10 mouse cellular contexts compared by ENCODE assay signal in the genomic region with DNA sequence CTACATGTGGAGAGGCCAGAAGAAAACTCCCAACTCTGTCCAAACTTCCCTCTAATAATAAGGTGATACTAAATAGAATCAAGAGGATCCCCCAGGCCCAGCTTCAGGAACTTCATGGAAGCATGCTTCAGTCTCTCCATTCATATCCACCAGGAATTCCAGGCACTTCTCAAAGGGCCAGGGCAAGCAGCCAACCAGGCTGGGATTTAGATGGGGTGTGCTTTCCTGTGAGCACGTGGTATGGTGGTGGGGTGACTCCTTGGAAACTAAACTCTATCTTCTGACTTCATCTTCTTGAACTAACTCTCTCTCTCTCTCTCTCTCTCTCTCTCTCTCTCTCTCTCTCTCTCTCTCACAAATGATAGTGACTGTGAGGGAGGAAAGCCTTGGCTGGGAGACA.
DNase-seq lines count a peak whose midpoint lies in the region; TF ChIP-seq lines count a peak whose summit lies in the region.
"Had no signal": no experiment of that assay in that cellular context is flagged by ENCODE, and none has a peak within 500 bp of the region (broad histone marks: within the 10 kb centered on the region; RNA-seq: fewer than 3 reads in every experiment).

No protein-coding gene starts in this region.

- no peaks in the 10 kb centered on the region for H3K36me3 ChIP-seq in hindbrain, embryonic 10.5 days

- intact Hi-C loops in heart, postnatal 25 days (cut with DNase I), result no loop called here

- H3K9me3 ChIP-seq in hindbrain, embryonic 10.5 days, result no peaks in the 10 kb centered on the region
- H3K9me3 ChIP-seq: forebrain, embryonic 13.5 days had no signal

- peak; percentile 76 to 80 for DNase-seq in lung, adult 18-20 months
- DNase-seq in lung, adult 2 months, result no peak
- DNase-seq in gastrocnemius, postnatal 10 days, result peak; percentile 65
- DNase-seq in heart, postnatal 25 days (ENCODE audit: low spot score), result peak; percentile 48
- DNase-seq in lung, postnatal 10 days, result peak; percentile 87
- no peak for DNase-seq in hindbrain, embryonic 10.5 days (ENCODE audit: low spot score)
- no peak for DNase-seq in layer of hippocampus, adult 9-11 months
- no peak for DNase-seq in layer of hippocampus, postnatal 10 days (ENCODE audit: low spot score in 2 of 2)

- no peaks in the 10 kb centered on the region for H3K27me3 ChIP-seq in hindbrain, embryonic 10.5 days (ENCODE audit: insufficient read depth, poor library complexity, severe bottlenecking)
- H3K27me3 ChIP-seq: forebrain, embryonic 13.5 days had no signal

- no peak overlapping the region for H3K27ac ChIP-seq in hindbrain, embryonic 10.5 days
- H3K27ac ChIP-seq: forebrain, embryonic 13.5 days; hindbrain, postnatal 0 days had no signal

- TF ChIP-seq CTCF in lung, adult 2 months (IDR thresholded peaks at IDR 0.05; ENCODE audit: insufficient read depth, low read length), result no peak

- no peak for TF ChIP-seq POLR2A in lung, adult 2 months (IDR thresholded peaks at IDR 0.05; ENCODE audit: borderline replicate concordance, extremely low read depth, low read depth, low read length)

- no peak overlapping the region for H3K4me3 ChIP-seq in lung, adult 2 months (replicated peaks; ENCODE audit: extremely low read depth, low read depth, low read length)
- no peak overlapping the region for H3K4me3 ChIP-seq in hindbrain, embryonic 10.5 days
- H3K4me3 ChIP-seq: forebrain, embryonic 13.5 days had no signal

- H3K4me1 ChIP-seq in lung, adult 2 months (ENCODE audit: control insufficient read depth, insufficient read depth, low read length), result peaks cover 36% of the 10 kb centered on the region
- peaks cover 47% of the 10 kb centered on the region for H3K4me1 ChIP-seq in hindbrain, embryonic 10.5 days (replicated peaks)

- WGBS in lung, adult 2 months, result 7% methylated on average over 1 of the region's 1 CpGs
- 90% methylated on average over 1 of the region's 1 CpGs for WGBS in hindbrain, embryonic 10.5 days

Comparison
In these comparisons a context has a peak if more than half of its experiments do, and no peak if none do; other contexts are left out.
1. DNase-seq: peak in lung, adult 18-20 months (2 of 2), gastrocnemius, postnatal 10 days (single experiment), heart, postnatal 25 days (single experiment) and lung, postnatal 10 days (single experiment); none in lung, adult 2 months (single experiment), hindbrain, embryonic 10.5 days (single experiment), layer of hippocampus, adult 9-11 months (single experiment) and layer of hippocampus, postnatal 10 days (0 of 2).